Mouse (Mus musculus) heart, postnatal 14 days (tissue): ENCODE results near the gene Gna14. TPM values are rescaled to one million over a fixed set of nuclear protein-coding genes. Genes with fewer than 3 reads are reported as not detected.
A peak's percentile ranks its signal among the peaks of the same experiment; 100 is the strongest.

Experiments
- DNase-seq, 2 experiments: peaks; one replicate each; pipeline ENCODE4 v3.0.0; 2021 to 2022
- intact Hi-C: fragments of 180-260 bp; cut with DNase I; formaldehyde crosslinking; loops from one replicate; pipeline ENCODE4 v1.15.1; 2025
- total RNA-seq, 2 experiments: library from RNA; stranded (reverse); gene quantifications; 2 replicates each; pipeline ENCODE4 v1.2.3; 2021

The Gna14 gene
- total RNA-seq, 2 experiments from 2014 or later = 0.38 to 0.56 TPM

DNA sequence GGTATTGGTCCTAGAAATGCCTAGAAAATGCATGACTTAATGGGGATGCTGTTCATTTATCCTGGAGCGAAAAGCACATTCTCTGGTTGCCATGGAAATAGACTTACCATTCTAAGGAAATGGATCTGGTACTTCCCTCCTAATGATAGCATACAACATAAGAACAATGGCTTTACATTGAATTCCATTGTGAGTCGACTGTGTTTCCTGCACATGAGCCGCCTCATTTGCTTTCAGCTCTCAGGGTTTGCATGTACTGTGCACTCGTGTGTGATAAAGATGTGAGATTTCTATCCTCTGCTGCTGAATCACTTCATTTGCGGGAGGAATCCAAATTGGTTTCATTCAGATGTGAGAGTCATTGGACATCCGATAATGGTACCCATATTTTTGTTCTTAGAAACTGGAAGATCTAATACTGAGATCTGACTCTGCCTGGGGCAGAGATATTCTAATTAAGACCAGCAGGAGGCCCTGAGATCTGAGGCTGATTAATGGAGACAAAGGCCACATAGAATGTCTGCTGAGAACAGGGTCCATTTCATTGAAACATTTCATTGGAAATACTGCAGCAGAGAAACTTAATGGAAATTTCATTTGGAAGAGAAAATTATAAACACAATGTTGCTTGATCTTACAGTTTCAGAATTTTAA lies 71.3 kb downstream of the Gna14 start:
- DNase-seq = no peak
- intact Hi-C loops = no loop called here

DNA sequence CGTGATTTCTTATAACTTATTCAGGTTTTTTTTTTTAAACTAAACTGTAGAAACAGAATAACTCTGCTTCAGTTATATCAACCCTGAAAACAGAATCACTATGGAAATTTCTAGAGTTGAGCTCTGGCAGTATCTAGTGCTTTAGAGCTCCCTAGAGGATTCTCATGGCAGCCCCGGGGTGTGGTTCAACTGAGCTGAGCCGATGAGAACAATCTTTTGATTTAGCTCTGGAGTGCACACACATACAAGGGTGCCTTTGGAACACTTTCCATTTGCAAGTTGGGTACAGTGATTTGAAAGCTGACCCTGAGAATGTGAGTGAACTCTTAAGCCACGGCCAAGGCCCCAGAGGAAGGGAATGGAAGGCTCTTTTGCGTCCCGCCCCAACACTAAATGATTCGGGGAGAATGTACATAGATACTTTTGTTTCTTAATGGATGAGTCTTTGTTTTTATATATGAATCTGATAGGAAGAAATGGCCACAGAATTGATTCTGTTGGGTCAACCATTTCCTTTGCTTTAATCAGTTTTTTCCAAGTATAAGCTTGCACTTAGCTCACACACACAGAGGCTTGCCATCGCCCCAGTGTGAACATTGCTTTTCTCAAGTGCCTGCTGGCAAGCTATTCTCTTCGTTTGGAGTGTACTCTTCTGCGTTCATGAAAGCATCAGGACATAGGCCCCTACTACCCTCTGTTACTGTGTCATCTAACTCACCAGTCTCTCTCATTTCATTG lies 75.0 kb downstream of the Gna14 start:
- peak in 1 of 2 experiments; percentile 5 for DNase-seq
- intact Hi-C loops = no loop called here

DNA sequence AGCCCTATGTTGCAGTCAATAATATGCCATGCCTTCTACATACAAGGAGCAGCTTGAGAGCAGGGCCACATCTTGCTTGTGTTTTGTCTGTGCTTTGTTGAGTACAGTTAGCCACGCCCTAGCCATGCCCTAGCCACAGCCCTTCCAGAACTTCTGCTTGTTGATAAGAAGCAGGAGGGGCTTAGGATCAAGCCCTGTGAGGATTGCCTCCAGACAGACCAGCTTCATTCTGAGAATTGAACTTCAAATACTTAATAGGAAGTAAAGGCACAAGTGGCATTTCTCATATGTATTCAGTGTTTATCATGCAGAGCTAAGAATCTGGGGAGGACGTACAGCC lies 75.5 kb downstream of the Gna14 start:
- no peak for DNase-seq
- intact Hi-C loops = no loop called here

DNA sequence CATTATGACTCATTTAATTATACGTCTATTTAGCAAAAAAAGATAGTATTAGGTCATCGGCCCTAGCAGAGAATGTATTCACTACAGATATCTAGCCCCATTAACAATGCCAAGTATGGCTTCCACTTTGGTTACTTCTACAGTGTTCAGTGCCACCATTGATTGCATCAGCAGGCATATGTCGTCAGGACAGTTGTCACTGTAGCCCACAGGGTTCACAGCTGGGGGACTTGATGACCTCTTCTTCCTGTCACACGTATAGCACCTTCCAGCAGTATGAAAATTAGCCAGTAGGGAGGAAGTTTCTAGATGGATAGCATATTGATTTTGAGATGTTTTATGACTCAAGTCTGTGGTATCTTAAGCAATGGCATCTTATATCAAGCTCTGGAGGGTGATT lies 78.6 kb downstream of the Gna14 start:
- intact Hi-C loops = no loop called here
- no peak for DNase-seq

DNA sequence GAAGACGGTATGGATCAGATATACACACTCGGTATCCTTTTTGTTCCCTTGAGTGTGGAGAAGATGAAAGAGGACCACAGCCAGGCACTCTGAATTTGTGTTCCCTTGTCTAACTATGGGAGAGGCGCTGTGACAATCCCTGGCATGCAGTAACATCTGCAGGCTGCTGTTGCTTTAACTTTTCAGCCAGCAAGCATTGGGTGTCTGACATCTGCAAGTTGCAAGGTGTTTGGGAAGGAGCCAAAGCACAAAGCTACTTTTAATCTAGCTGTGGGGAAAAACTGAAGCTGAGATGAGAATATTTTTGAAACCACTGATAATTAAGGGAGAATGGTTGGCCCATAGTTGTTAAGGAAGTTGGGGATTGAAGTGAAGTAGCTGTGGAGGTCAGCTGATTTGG lies 83.0 kb downstream of the Gna14 start:
- peak in 1 of 2 experiments; percentile 9 for DNase-seq

DNA sequence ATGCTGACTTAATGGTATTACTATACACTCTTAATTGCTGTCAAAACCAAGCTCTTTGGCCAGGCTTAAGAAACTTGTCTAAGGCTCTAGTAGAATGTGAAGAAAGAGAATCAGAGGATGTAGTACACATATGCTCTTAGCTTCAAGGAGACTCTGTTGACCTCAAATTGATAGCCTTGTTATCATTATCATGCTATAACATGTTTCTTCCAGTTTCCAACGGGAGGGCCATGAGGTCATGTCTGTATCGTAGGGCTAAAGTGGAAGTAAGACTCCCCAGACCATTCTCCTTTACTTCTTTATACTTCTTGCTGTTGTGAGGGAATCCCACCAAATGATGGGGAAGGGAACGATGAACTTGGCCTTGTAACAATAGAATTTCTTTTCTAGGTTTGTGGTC lies 85.0 kb downstream of the Gna14 start:
- DNase-seq = no peak
- intact Hi-C loops = no loop called here

More for the DNA sequence above, 83.0 kb downstream of the Gna14 start:
- intact Hi-C loops = no loop called here

DNA sequence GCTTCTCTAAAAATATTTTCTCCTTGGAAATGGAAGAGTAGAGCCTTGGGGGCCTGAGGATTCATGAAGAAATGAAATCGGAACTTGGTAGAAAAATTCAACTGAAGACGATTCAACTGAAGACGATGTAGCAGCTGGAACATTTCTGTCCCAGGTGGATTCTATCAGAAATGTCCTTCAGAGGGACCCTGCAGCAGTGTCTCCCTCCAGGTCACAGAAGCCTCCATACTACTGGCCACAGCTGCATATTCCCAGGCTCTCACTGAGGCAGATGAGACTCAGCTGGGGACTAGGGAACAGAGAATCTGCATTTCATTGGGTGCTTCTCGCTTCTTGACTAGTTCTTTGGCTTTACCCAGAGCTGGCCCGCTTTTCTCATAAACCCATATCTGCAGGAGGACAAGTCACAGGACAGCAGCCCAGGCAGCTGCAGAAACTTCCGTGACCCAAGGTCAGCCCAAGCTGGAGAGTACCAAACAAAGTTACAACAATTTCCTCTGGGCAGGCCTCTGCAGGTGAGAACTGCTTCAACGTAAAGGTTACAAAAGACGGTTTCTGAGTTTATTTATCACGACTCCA lies 90.8 kb downstream of the Gna14 start:
- DNase-seq = peak; percentile 6 to 21
- intact Hi-C loops = loop anchor here (5.0 kb wide), 2 partner anchors 89 to 464 kb away; partner anchors contain the start of gene Gna14

DNA sequence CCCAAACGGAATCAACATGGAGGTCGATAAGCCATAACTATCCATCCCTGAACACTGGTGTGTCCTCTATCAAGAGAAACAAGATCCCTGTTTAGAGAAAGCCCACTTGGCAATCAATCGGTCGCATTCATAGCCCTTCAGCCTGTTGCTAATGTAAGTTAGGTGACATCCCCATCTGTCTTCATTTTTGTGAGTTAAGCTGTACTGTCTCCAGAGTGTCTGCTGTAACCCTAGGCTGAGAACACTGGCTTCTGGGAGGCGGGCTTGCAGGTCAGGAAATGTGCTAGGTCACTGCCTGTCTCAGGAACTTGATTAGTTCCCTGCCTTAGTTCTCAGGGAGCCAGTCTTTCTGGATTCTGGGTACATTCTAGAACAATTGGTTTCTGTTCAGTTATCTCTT lies 91.5 kb downstream of the Gna14 start:
- DNase-seq = no peak
- intact Hi-C loops = loop anchor here (5.0 kb wide), 2 partner anchors 90 to 465 kb away; partner anchors contain the start of gene Gna14

DNA sequence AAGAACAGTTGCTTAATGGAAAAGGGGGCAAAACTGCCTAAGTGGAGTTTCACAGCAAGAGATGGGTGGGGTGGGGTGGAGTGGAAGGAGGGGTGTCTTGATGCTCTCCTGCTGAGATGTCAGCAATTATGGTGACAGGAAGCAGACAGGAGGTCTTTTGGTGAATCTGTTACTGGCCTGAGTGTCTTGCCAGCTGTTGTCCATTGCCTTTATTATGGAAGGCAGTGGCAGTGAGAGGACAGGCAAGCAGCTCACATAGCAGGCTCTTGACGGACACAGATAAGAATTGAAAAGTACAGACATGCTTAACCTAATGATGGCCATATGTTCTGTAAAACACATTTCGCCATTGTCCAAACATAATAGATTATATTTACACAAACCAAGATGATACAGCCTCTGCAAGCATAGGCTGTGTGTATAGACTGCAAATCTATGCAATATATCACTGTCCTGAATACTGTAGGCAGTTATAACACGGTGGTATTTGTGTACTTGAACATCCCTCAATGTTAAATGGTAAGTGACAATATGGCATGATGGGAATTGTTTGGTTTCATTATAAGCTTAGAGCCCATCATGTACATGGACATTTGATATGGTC lies 92.8 kb downstream of the Gna14 start:
- DNase-seq = no peak
- intact Hi-C loops = loop anchor here (5.0 kb wide), 2 partner anchors 91 to 466 kb away; partner anchors contain the start of gene Gna14

DNA sequence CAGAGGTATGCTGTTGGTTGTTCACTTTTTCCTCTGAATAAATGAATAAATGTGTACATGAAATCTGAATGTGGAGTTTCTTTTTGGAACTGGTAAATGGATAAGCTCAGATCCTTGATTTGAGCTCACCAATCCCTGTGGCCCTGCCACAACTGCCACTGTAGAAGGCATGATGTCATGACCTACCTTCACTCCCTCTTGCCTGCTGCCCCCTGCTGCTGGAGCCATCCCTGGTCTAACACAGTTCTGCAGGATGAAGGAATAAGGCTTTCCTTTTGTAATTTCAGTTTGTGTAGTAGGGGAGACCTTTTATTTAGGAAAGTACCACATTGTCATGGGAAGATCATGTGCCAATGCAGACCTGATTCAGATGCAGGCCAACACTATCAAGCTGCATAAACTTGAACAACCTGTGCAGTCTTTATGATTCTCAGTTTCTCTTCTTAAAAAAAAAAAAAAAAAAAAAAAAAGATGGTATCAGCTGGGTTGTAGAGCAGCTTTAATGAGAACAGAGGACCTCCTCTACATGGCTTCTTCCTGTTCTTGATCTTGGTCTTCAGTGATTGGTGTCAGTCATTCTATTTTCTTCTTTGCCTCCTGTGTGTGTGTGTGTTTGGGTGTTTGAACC lies 93.8 kb downstream of the Gna14 start:
- peak; percentile 10 to 40 for DNase-seq
- intact Hi-C loops = loop anchor here (5.0 kb wide), 2 partner anchors 92 to 467 kb away; partner anchors contain the start of gene Gna14

DNA sequence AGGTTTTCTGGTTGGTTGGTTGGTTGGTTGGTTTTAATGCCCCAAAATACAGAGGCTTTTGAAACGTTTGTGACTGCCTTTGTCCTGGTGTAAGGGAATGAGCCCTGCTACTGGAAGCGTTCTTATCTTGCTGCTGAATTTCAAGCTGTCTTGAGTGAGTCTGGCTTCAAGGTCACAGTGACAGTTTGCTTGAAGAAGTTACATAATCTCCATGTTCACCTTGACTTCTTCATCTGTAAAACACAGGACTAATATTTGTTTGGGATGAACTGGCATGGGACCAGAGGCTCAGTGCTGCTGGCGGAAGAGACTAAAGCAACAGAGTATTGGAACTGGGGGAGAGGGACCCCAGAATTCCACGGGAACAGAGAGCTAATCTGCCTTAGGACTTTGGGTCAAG lies 94.4 kb downstream of the Gna14 start:
- intact Hi-C loops = loop anchor here (5.0 kb wide), 2 partner anchors 93 to 468 kb away; partner anchors contain the start of gene Gna14
- DNase-seq = no peak

DNA sequence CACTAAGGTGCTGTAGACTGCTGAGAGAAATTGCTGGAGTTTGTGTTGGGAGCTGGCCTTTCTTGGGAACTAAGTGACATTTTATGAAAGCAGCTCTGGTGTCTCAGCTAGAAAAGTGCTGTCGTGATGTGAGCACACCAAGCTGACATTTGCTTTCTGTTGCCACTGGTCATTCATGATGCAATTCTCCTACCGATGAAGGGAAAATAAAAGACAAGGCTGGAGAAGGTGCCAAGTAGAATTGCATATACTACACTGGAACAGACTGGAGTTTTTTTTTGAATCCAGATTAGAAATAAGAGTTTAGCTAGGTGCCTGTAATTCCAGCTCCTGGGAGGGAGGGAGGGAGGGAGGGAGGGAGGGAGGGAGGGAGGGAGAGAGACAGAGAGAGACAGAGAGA lies 98.7 kb downstream of the Gna14 start:
- no peak for DNase-seq
- intact Hi-C loops = no loop called here

DNA sequence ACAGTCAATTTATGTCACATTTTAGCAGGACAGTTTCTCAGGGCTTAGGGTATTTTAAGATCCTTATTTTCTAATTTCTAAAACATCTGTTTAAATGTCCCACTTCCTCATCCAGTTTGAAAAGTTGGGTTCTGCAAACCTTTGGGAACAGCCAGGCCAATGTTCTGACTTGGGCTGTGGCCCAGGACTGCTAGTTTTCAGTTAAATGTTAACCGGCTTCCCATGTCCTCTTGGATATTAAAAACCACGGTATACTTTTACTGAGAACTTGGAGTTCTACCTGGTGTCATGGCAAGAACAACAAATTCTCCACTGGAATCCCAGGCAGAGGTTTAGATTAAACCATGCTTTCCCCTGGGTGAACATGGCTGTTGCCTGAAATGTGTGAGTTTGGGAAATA lies 102.9 kb downstream of the Gna14 start:
- no peak for DNase-seq
- intact Hi-C loops = no loop called here

DNA sequence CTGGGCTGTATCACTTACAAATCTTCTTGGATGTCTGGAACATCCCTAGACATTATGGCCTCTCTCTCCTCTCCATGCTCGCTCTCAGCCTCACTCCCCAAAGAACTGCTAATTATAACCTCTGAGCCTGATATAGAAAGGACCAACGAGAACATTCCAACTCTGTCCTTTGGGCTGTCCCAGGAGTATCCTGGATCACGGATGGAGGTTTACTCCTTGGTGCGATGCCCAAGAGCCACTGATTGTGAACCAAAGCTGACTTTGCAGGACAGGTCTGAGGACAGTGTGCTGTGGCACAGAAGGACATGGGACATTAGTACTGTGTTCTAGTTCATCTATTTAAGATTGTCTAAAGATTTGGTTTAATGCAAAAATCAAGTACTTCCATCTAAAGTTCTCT lies 108.1 kb downstream of the Gna14 start:
- DNase-seq = no peak
- intact Hi-C loops = no loop called here

DNA sequence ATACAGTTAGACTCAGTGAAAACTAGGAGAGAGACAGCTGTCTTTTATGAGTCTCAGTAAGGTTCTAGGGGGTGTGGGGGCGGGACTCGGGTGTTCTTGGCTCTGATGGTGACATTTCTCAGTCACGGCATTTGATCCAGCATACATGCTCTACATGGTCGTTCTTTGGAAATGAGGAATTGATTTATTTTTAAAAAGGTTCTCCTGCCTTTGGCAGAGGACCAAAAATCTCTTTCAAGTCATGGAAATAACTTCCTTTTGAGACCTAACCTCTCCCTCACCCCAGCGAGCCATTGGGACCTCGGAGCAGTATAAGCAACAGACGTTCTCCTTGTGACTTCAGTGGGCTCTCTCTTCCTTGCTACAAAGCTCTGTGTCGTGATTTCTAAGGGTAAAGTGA lies 121.4 kb downstream of the Gna14 start:
- intact Hi-C loops = no loop called here
- DNase-seq = no peak

DNA sequence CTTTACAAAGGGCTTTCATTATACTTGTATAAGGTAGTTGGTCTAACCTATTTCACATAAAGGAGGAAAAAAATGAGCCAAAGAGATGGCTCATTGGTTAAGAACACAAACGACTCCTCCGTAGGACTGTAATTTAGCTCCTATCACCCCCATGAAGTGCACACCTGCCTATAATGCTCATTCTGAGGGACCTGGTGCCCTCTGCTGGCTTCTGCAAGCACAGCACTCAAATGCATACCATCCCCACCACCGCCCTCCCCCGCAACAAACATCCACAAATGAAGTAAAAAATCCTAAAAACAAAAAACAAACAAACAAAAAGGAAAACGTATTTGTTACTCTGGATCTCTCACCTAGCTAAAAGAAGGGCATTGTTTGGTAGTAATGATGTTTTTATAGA lies 122.4 kb downstream of the Gna14 start:
- intact Hi-C loops = no loop called here
- peak; percentile 11 to 15 for DNase-seq

DNA sequence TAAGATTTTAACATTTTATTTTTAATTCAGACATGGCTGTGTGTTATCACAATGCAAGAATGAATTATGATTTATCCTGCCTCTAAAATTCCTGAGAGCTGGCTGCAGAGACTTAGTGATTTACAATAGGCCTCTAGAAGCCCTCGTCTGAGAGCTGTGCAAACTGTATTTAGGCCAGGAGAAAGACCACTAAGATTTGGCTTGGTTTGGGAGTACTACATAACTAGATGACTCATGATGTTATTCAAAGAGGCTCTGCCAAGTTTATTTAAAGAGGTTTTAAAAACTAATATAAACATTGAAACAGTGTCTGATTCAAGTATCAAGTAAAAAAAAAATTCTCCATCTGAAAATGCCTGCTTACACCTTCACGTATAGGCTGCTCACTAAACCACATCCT lies 123.0 kb downstream of the Gna14 start:
- DNase-seq = no peak
- intact Hi-C loops = no loop called here

DNA sequence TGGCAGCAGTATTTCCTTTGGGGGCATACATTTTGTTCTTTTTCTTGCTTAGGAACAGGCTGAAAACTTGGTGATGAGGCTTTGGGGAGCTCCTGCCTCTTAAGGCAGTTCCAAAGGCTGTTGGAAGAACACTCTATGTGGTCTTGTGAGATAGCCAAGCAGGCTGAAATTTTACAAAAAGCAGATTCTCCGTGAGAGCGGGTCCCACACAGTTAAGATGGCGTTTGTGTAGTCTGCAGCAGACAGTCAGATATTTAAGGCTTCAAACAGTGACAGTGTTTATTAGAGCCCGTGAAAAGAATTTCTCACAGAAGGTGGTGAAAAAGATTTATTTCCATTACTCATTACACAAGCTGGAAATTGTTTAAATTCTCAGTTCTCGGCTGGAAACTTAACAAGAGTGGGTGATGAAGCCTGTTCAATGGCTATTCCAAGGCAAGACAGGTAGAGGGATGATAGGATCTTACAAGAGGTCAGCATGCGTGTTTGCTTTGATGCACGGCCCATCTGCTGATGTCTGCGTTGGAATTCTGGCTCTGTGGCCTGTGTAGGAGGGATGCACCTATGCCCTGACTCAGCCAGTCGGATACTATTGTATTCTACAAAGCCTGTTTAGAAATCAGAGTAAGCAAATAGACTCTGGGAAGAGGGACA lies 123.8 kb downstream of the Gna14 start:
- intact Hi-C loops = no loop called here
- DNase-seq = no peak

DNA sequence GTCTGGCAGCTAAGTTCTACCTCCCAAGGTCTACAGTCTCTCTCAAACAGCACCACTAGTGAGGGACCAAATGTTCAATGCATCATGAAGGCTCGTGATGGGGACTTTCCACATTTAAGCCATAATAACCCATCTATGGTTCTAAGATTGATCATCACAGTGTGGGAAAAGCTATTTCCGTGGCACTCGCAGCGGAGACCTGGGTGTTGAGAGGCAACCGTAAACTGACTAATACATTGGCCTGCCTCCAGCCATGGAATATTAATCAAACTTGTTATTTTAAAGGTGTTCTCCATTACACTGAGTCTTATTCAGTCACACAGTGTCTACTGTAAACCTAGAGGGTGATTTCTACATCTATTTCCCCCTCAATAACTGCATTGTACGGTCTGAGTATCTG lies 127.1 kb downstream of the Gna14 start:
- intact Hi-C loops = no loop called here
- no peak for DNase-seq

DNA sequence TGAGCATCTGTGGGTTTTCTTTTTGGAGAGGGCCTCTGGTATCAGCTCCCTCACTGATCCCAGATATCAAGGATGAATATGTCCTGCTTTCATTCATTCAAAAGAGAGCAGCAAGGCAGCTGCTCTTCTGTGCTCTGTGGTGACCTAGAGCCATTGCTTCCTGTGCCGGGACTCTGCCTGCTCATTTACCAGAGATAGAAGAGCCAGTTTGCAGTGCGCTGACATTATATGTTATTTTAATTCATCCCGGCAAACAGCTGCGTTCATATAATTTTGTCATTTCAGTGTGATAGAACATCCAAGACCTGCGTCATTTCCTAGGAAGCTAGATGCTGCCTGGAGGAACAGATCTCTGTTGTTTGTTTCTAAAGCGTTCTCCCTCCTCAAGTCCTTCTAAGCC lies 141.2 kb downstream of the Gna14 start:
- intact Hi-C loops = no loop called here
- DNase-seq = no peak
